Mouse (Mus musculus) liver, adult (tissue): ENCODE measurements around the gene Alyref2.

Experiments used
- GATA4 ChIP-seq: IDR thresholded peaks from 2 replicates; pipeline ENCODE4 v1.6.1; 2014; ENCODE audit warnings: mild to moderate bottlenecking, low read length; ENCODE audit not compliant: insufficient replicate concordance

Gene Alyref2

GRCm38 (mm10) chr1:171503250-171503591 is at the start of gene Alyref2:
Gene Alyref2 (plus strand): TSS chr1:171503478.
- TF ChIP-seq GATA4: no peak

GRCm38 (mm10) chr1:171454926-171455325 is 48.4 kb upstream of the Alyref2 start:
- TF ChIP-seq GATA4: no peak

GRCm38 (mm10) chr1:171457568-171457967 is 45.7 kb upstream of the Alyref2 start:
- TF ChIP-seq GATA4: no peak

GRCm38 (mm10) chr1:171459791-171460190 is 43.5 kb upstream of the Alyref2 start:
- TF ChIP-seq GATA4: no peak

- TF ChIP-seq GATA4: no peak
Measured at GRCm38 (mm10) chr1:171460551-171461503, 42.5 kb upstream of the Alyref2 start.

GRCm38 (mm10) chr1:171463133-171463532 is 40.1 kb upstream of the Alyref2 start:
- TF ChIP-seq GATA4: no peak

GRCm38 (mm10) chr1:171465749-171466412 is 37.4 kb upstream of the Alyref2 start:
- no peak for TF ChIP-seq GATA4

- no peak for TF ChIP-seq GATA4
Measured at GRCm38 (mm10) chr1:171466565-171466964, 36.7 kb upstream of the Alyref2 start.

GRCm38 (mm10) chr1:171469678-171470077 is 33.6 kb upstream of the Alyref2 start:
- no peak for TF ChIP-seq GATA4

GRCm38 (mm10) chr1:171470371-171470871 is 32.9 kb upstream of the Alyref2 start:
- TF ChIP-seq GATA4: no peak

- TF ChIP-seq GATA4: no peak
Measured at GRCm38 (mm10) chr1:171470896-171471295, 32.4 kb upstream of the Alyref2 start.

- TF ChIP-seq GATA4: no peak
Measured at GRCm38 (mm10) chr1:171471452-171471851, 31.8 kb upstream of the Alyref2 start.

GRCm38 (mm10) chr1:171473506-171473905 is 29.8 kb upstream of the Alyref2 start:
- TF ChIP-seq GATA4: no peak

GRCm38 (mm10) chr1:171473920-171474640 is 29.2 kb upstream of the Alyref2 start:
- TF ChIP-seq GATA4: no peak

GRCm38 (mm10) chr1:171477123-171477522 is 26.2 kb upstream of the Alyref2 start:
- TF ChIP-seq GATA4: no peak
